Mouse (Mus musculus) forebrain, postnatal 0 days (tissue): ENCODE data around the gene Uspl1. TPM values are rescaled to one million over a fixed set of nuclear protein-coding genes. Genes with fewer than 3 reads are reported as not detected.

Experiments
- ATAC-seq: fragments of 200-750 bp; cut with Nextera tagmentation; 2 replicates; pipeline ENCODE4 v1.8.0; 2017; ENCODE audit warnings: mild to moderate bottlenecking, moderate library complexity
- DNase-seq: peaks from one replicate; pipeline ENCODE4 v3.0.0-alpha.2; 2015
- H3K27ac ChIP-seq: fragments of 300-500 bp; sonication (generic); 2 replicates; pipeline ENCODE4 v1.5.1; 2014; ENCODE audit warnings: low read depth, mild to moderate bottlenecking, antibody characterized with exemption, low read length, moderate library complexity, mixed read lengths
- H3K27me3 ChIP-seq: fragments of 300-500 bp; sonication (generic); 2 replicates; pipeline ENCODE4 v1.6.1; 2014; ENCODE audit warnings: mild to moderate bottlenecking, low read length, mixed read lengths; ENCODE audit not compliant: insufficient read depth
- H3K36me3 ChIP-seq: fragments of 300-500 bp; sonication (generic); 2 replicates; pipeline ENCODE4 v1.6.1; 2014; ENCODE audit warnings: mild to moderate bottlenecking, moderate library complexity; ENCODE audit not compliant: insufficient read depth
- H3K4me1 ChIP-seq: fragments of 300-500 bp; sonication (generic); 2 replicates; pipeline ENCODE4 v1.6.1; 2014; ENCODE audit warnings: antibody characterized with exemption; ENCODE audit not compliant: insufficient read depth
- H3K4me2 ChIP-seq: fragments of 300-500 bp; sonication (generic); 2 replicates; pipeline ENCODE4 v1.6.1; 2014; ENCODE audit warnings: low read depth, mild to moderate bottlenecking, moderate library complexity
- H3K4me3 ChIP-seq: fragments of 300-500 bp; sonication (generic); 2 replicates; pipeline ENCODE4 v1.5.1; 2014; ENCODE audit warnings: low read depth, low read length, mixed read lengths
- H3K9ac ChIP-seq: fragments of 300-500 bp; sonication (generic); 2 replicates; pipeline ENCODE4 v1.6.1; 2014; ENCODE audit warnings: mild to moderate bottlenecking
- H3K9me3 ChIP-seq: fragments of 300-500 bp; sonication (generic); 2 replicates; pipeline ENCODE4 v1.6.1; 2016; ENCODE audit warnings: low read length
- CTCF ChIP-seq: sonication (generic); IDR thresholded peaks from 2 replicates; pipeline ENCODE4 v1.5.1; 2016; ENCODE audit warnings: antibody characterized with exemption, control low read depth, low read depth
- WGBS: fragments of 180-500 bp; shearing (Covaris S2); extraction: QIAGEN DNeasy Blood & Tissue Kit; methylation state at CpG from one replicate; pipeline ENCODE4 v1.1.7; 2014; 5-methylcytosine and 5-hydroxymethylcytosine counted together
- polyA plus RNA-seq: library from polyadenylated mRNA; unstranded; fragments of >200 nt; fragmentation: Nextera tagmentation; extraction: Ambion mirVana; gene quantifications from 2 replicates; pipeline ENCODE4 v1.2.1, GENCODE M21; 2015
- total RNA-seq: library from RNA; depleted of rRNA; stranded (reverse); fragments of >200 nt; gene quantifications from 2 replicates; pipeline ENCODE4 v1.2.3, GENCODE M21; 2014

The Uspl1 gene
- total and polyA plus RNA-seq, 2 experiments from 2014 or later, result 41.8 to 61.3 TPM

DNA sequence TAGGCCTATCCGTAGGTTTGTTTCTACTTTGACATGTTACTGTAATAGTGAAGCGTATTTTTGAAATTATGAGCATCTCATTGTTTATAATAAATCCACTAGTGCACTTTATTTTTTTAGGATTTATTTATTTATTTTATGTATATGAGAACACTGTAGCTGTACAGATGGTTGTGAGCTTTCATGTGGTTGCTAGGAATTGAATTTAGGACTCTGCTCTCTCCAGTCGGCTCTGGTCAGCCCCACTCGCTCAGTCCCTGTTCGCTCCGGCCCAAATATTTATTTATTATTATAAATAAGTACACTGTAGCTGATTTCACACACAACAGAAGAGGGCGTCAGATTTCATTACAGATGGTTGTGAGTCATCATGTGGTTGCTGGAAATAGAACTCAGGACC, 24.6 kb downstream of the Uspl1 start:
- H3K36me3 ChIP-seq, result peaks cover 56% of the 10 kb centered on the region
- no peak overlapping the region for H3K4me2 ChIP-seq
- H3K9me3 ChIP-seq, result no peaks in the 10 kb centered on the region
- no peaks in the 10 kb centered on the region for H3K27me3 ChIP-seq
- DNase-seq (no peak), ATAC-seq (no peak)
- H3K4me3 ChIP-seq, result no peak overlapping the region
- H3K4me1 ChIP-seq, result no peaks in the 10 kb centered on the region
- 88% methylated on average over 7 of the region's 7 CpGs for WGBS
- H3K9ac ChIP-seq, result no peak overlapping the region
- TF ChIP-seq CTCF, result no peak
- H3K27ac ChIP-seq, result no peak overlapping the region

DNA sequence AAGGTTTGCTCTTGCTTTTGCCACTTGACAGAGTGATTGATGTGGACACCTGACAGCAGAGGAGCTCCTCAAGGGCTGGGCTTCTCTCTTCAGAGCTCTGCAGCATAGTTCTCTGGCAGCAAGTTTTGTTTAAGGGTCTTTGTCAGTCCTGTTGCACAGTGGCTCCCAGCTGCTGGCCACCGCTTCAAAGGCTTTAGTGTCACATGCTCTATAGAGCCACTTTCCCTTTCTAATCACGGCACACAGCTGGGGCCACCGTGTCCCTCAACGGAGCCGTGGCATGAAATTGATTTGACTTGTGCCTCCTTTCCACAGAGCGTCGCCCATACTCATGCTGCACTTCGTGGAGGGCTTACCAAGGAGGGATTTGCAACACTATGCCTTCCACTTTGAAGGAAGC, 25.2 kb downstream of the Uspl1 start:
- Histone ChIP-seq H3K4me1 (no peaks in the 10 kb centered on the region), H3K36me3 (peaks cover 56% of the 10 kb centered on the region), H3K4me2 (no peak overlapping the region), H3K27me3 (no peaks in the 10 kb centered on the region), H3K27ac (no peak overlapping the region), H3K9ac (no peak overlapping the region), H3K4me3 (no peak overlapping the region), H3K9me3 (no peaks in the 10 kb centered on the region)
- ATAC-seq (no peak), DNase-seq (no peak)
- no peak for TF ChIP-seq CTCF
- 47% methylated on average over 8 of the region's 8 CpGs for WGBS

GRCm38 (mm10) chr5:149211041-149211440, 26.9 kb downstream of the Uspl1 start:
- H3K4me3 ChIP-seq, result no peak overlapping the region
- no peak overlapping the region for H3K4me2 ChIP-seq
- H3K27ac ChIP-seq, result no peak overlapping the region
- no peaks in the 10 kb centered on the region for H3K27me3 ChIP-seq
- TF ChIP-seq CTCF, result no peak
- DNase-seq (no peak), ATAC-seq (no peak)
- H3K9ac ChIP-seq, result no peak overlapping the region
- WGBS, result 74% methylated on average over 4 of the region's 4 CpGs
- H3K9me3 ChIP-seq, result no peaks in the 10 kb centered on the region
- H3K4me1 ChIP-seq, result no peaks in the 10 kb centered on the region
- H3K36me3 ChIP-seq, result peaks cover 60% of the 10 kb centered on the region

GRCm38 (mm10) chr5:149212806-149213205, 28.7 kb downstream of the Uspl1 start:
- Histone ChIP-seq H3K4me1 (no peaks in the 10 kb centered on the region), H3K9me3 (no peaks in the 10 kb centered on the region), H3K27me3 (no peaks in the 10 kb centered on the region), H3K27ac (no peak overlapping the region), H3K9ac (no peak overlapping the region), H3K4me2 (no peak overlapping the region), H3K36me3 (peaks cover 74% of the 10 kb centered on the region), H3K4me3 (no peak overlapping the region)
- TF ChIP-seq CTCF, result no peak
- WGBS, result 85% methylated on average over 4 of the region's 4 CpGs
- DNase-seq (no peak), ATAC-seq (no peak)

GRCm38 (mm10) chr5:149215540-149215939, 31.4 kb downstream of the Uspl1 start:
- H3K27ac ChIP-seq, result no peak overlapping the region
- H3K36me3 ChIP-seq, result peaks cover 63% of the 10 kb centered on the region
- no peaks in the 10 kb centered on the region for H3K4me1 ChIP-seq
- WGBS, result 98% methylated on average over 7 of the region's 7 CpGs
- H3K4me2 ChIP-seq, result no peak overlapping the region
- no peaks in the 10 kb centered on the region for H3K9me3 ChIP-seq
- H3K9ac ChIP-seq, result no peak overlapping the region
- no peak for ATAC-seq
- DNase-seq, result no peak
- no peak overlapping the region for H3K4me3 ChIP-seq
- H3K27me3 ChIP-seq, result no peaks in the 10 kb centered on the region
- TF ChIP-seq CTCF, result no peak

GRCm38 (mm10) chr5:149217524-149218357, 33.6 kb downstream of the Uspl1 start:
- H3K36me3 ChIP-seq, result peaks cover 47% of the 10 kb centered on the region
- DNase-seq (no peak), ATAC-seq (no peak)
- H3K27ac ChIP-seq, result no peak overlapping the region
- no peak overlapping the region for H3K9ac ChIP-seq
- H3K4me1 ChIP-seq, result no peaks in the 10 kb centered on the region
- TF ChIP-seq CTCF, result no peak
- no peak overlapping the region for H3K4me2 ChIP-seq
- H3K4me3 ChIP-seq, result no peak overlapping the region
- 94% methylated on average over 6 of the region's 6 CpGs for WGBS
- H3K9me3 ChIP-seq, result no peaks in the 10 kb centered on the region
- H3K27me3 ChIP-seq, result no peaks in the 10 kb centered on the region

DNA sequence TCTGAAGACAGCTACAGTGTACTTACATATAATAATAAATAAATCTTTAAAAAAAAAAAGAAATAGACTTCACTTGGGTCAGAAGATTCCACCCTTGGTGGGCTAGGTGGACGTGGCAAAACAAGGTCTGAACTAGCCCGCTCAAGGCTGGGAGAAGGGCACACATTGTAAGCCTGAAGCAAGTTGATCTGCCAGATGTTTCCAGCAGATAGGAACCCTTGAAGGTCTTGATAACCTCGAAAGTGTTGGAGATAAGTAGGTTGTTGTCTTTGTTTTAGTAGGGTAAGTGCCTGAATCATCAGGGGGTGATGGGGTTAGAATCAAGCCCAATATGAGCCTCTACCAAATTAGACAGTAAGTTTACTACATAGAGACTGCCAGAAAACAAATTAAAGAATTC, 35.3 kb downstream of the Uspl1 start:
- TF ChIP-seq CTCF, result no peak
- no peaks in the 10 kb centered on the region for H3K27me3 ChIP-seq
- no peak overlapping the region for H3K4me3 ChIP-seq
- H3K36me3 ChIP-seq, result peaks cover 30% of the 10 kb centered on the region
- no peak for DNase-seq
- H3K27ac ChIP-seq, result no peak overlapping the region
- WGBS, result 87% methylated on average over 3 of the region's 3 CpGs
- no peaks in the 10 kb centered on the region for H3K9me3 ChIP-seq
- no peaks in the 10 kb centered on the region for H3K4me1 ChIP-seq
- no peak for ATAC-seq
- no peak overlapping the region for H3K9ac ChIP-seq
- H3K4me2 ChIP-seq, result no peak overlapping the region
